Mouse (Mus musculus) E14TG2a.4 (cell line): Measurements from ENCODE around the gene Ostm1.

Experiments
- H3K27me3 ChIP-seq: 2 replicates; pipeline ENCODE4 v1.6.1; 2014; ENCODE audit warnings: low read length, control low read depth; ENCODE audit not compliant: insufficient read depth
- H3K36me3 ChIP-seq: 2 replicates; pipeline ENCODE4 v1.6.1; 2014; ENCODE audit warnings: low read length, control low read depth; ENCODE audit not compliant: insufficient read depth
- H3K4me1 ChIP-seq: replicated peaks from 2 replicates; pipeline ENCODE4 v1.6.1; 2014; ENCODE audit warnings: low read depth, low read length, control low read depth
- H3K4me3 ChIP-seq: replicated peaks from 2 replicates; pipeline ENCODE4 v1.5.1; 2014; ENCODE audit warnings: mild to moderate bottlenecking, low read length
- H3K9me3 ChIP-seq: 2 replicates; pipeline ENCODE4 v1.6.1; 2014; ENCODE audit warnings: low read length, control low read depth
- CTCF ChIP-seq: conservative IDR thresholded peaks from 2 replicates; pipeline ENCODE4 v1.5.1; 2014; ENCODE audit warnings: low read length
- NANOG ChIP-seq: IDR thresholded peaks from 2 replicates; pipeline ENCODE4 v1.6.1; 2014; ENCODE audit warnings: borderline replicate concordance, low read length, mixed read lengths
- POU5F1 ChIP-seq: IDR thresholded peaks from 2 replicates; pipeline ENCODE4 v1.6.1; 2014; ENCODE audit warnings: low read length, borderline replicate concordance

Gene Ostm1

DNA sequence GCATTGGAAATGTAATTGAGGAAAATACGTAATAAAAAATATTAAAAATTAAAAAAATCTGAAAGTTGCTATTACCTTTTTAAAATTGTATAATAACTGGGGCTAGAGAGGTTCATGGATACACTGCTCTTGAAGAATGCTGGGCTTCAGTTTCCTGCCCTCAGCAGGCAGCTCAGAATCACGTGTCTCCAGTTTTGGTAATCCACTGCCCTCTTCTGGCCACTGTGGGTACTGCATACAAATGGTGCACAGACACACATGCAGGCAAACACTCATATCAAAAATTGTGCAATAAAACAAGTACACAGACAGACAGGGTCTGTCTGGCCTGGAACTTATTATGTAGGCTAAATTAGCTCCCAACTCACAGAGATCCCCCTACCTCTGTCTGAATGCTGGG, 21.3 kb downstream of the Ostm1 start:
- Histone ChIP-seq H3K36me3 (no peaks in the 10 kb centered on the region), H3K4me1 (no peaks in the 10 kb centered on the region), H3K9me3 (peaks cover 21% of the 10 kb centered on the region), H3K27me3 (peaks cover 23% of the 10 kb centered on the region), H3K4me3 (no peak overlapping the region)
- TF ChIP-seq NANOG (no peak), CTCF (peak; percentile 65), POU5F1 (no peak)

DNA sequence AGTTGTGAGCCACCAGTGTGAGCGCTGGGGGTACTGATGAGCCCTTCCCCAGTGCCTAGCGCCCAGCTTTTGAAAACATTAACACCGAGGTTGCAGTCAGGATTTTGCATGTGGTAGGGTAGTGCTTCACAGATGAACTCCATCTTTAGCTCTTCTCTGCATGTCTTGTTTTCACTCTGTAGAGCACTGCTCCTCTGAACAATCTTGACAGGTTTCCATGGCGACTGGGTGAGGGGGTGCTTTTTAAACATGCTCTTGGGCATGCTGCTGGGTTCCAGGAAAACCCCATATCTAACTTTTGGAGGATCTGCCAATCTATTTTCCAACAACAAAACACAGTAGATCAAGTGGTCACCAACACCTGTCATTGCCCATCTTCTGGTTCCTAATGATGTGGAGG, 23.1 kb downstream of the Ostm1 start:
- H3K4me1 ChIP-seq = no peaks in the 10 kb centered on the region
- H3K36me3 ChIP-seq = no peaks in the 10 kb centered on the region
- H3K9me3 ChIP-seq = peaks cover 21% of the 10 kb centered on the region
- no peak overlapping the region for H3K4me3 ChIP-seq
- TF ChIP-seq CTCF = no peak
- no peak for TF ChIP-seq NANOG
- TF ChIP-seq POU5F1 = no peak
- peaks cover 34% of the 10 kb centered on the region for H3K27me3 ChIP-seq

- Histone ChIP-seq H3K9me3 (peaks cover 6% of the 10 kb centered on the region), H3K4me3 (no peak overlapping the region), H3K27me3 (peaks cover 73% of the 10 kb centered on the region), H3K36me3 (no peaks in the 10 kb centered on the region), H3K4me1 (peaks cover 23% of the 10 kb centered on the region)
- no peak for TF ChIP-seq NANOG
- no peak for TF ChIP-seq POU5F1
- no peak for TF ChIP-seq CTCF
These were observed 29.5 kb downstream of the Ostm1 start for GRCm38 (mm10) chr10:42613075-42613474.

DNA sequence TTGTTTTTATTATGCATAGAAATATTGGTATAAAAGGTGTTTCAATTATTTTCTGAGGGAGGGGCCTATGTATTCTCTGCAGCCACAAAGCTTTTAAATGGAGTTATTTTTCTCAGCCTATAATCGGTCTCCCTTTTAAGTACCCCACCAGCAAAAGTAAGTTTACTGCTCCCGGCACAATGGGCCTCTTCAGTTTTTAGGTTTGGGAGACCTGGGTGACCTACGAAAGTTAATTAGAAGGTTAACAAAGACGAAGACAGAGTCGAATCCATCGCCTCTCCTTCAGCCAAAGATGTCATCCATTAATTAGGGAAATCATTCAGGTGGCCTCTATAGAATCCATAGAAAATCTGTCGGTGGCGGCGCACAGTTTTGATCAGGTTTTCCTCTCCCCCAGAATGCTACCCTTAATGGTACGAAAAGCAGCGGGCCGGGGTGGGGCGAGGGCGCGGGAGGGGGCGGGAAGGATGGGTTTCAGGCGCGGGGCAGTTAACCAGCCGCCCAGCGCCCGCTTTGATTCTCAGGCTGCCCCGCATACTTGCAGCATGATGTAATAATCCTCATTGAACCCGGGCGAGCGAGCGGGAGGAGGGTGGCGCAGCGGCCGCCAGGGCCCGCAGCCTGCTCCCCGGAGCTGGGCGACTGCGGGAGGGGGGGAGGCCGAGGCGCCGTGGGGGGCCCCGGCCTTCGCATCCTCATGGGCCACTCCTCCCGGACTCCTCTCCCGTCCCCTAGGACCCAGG, 30.2 kb downstream of the Ostm1 start:
- Histone ChIP-seq H3K4me1 (peaks cover 23% of the 10 kb centered on the region), H3K36me3 (no peaks in the 10 kb centered on the region), H3K4me3 (peak overlapping the region; percentile 55; the same call in 1 of the 2 replicates), H3K9me3 (no peaks in the 10 kb centered on the region), H3K27me3 (peaks cover 79% of the 10 kb centered on the region)
- TF ChIP-seq NANOG (no peak), CTCF (no peak), POU5F1 (no peak)

GRCm38 (mm10) chr10:42614766-42615165, 31.1 kb downstream of the Ostm1 start:
- no peak for TF ChIP-seq NANOG
- TF ChIP-seq CTCF = no peak
- no peak for TF ChIP-seq POU5F1
- H3K4me1 ChIP-seq = peaks cover 23% of the 10 kb centered on the region
- peaks cover 86% of the 10 kb centered on the region for H3K27me3 ChIP-seq
- H3K36me3 ChIP-seq = no peaks in the 10 kb centered on the region
- H3K4me3 ChIP-seq = no peak overlapping the region
- no peaks in the 10 kb centered on the region for H3K9me3 ChIP-seq

GRCm38 (mm10) chr10:42618291-42618690, 34.7 kb downstream of the Ostm1 start:
- Histone ChIP-seq H3K4me1 (peaks cover 18% of the 10 kb centered on the region), H3K9me3 (no peaks in the 10 kb centered on the region), H3K27me3 (peaks cover 61% of the 10 kb centered on the region), H3K36me3 (no peaks in the 10 kb centered on the region), H3K4me3 (no peak overlapping the region)
- TF ChIP-seq NANOG = no peak
- no peak for TF ChIP-seq POU5F1
- no peak for TF ChIP-seq CTCF

DNA sequence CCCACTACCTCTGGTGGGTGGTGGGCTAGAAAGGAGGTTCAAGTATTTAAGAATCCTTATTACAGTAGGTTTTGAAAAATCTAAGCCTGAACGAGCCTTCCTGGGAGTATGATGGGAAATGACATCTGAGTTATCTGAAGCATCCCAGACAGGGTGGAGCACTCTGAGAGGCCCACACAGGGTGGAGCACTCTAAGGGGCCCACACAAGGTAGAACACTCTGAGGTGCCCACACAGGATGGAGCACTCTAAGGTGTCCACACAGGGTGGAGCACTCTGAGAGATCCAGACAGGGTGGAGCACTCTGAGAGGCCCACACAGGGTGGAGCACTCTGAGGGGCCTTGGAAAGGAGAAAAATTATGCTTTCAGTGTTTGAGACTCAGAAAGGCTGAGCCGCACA, 42.3 kb downstream of the Ostm1 start:
- TF ChIP-seq CTCF = no peak
- TF ChIP-seq NANOG = no peak
- no peak for TF ChIP-seq POU5F1
- Histone ChIP-seq H3K4me1 (peaks cover 6% of the 10 kb centered on the region), H3K4me3 (no peak overlapping the region), H3K27me3 (peaks cover 54% of the 10 kb centered on the region), H3K9me3 (no peaks in the 10 kb centered on the region), H3K36me3 (no peaks in the 10 kb centered on the region)

DNA sequence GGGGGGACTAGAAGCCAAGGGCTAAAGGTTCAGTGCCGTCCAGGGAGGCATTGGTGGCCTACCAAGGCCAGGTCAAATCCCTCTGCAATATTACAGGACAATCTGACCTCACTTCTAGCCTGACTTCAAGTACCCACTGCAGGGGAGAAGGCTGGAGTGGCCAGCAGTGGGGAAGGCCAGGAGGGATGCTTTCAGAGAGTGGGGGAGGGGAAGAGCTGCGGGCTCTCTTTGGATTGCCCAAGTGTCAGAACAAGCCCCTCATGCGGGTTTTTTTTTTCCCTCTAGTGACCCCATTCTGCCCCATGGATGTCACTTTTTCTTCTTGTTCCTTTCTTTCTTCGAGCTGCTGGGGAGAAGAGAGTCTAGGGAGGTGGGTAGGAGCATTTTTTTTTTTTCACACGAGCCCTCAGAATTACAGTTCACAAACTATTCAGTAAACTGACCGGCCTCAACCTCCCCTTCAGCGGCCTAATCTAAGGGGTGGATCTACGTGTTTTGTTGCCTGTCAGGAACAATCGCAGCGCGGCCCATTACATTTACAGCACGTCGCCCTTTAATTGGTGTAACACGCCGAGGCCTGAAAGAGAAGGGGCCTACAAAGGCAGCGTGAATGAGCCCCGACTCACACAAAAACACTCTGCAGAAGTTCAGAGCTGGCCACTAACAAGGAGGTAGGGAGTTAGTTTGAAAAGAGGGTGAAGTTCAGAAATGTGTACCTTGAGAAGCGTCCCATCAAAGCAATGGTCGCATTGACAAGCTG, 47.2 kb downstream of the Ostm1 start:
- Histone ChIP-seq H3K4me3 (no peak overlapping the region), H3K9me3 (no peaks in the 10 kb centered on the region), H3K27me3 (peaks cover 93% of the 10 kb centered on the region), H3K4me1 (peaks cover 41% of the 10 kb centered on the region), H3K36me3 (no peaks in the 10 kb centered on the region)
- TF ChIP-seq POU5F1 (no peak), CTCF (no peak), NANOG (no peak)
